ENCODE assay signal across 9 mouse cellular contexts in the genomic region with DNA sequence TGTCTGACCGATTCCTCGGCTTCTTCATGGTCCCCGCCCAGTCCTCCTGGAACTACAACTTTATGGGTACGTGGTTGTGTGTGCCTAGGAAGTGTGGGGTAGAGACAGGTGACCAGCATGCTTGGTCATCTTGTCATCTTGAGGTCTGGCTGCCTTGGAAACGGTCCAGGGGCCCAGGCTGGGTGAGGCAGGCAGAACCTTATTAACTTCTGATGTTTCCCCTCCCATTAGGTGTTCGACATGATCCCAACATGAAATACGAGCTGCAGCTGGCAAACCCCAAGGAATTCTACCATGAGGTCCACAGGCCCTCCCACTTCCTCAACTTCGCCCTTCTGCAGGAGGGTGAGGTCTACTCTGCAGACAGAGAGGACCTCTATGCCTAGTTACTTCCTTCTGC. TPM values are rescaled to one million over a fixed set of nuclear protein-coding genes. Genes with fewer than 3 reads are reported as not detected.
DNase-seq lines count a peak whose midpoint lies in the region; ATAC-seq and TF ChIP-seq lines count a peak whose summit lies in the region.
"Had no signal": no experiment of that assay in that cellular context is flagged by ENCODE, and none has a peak within 500 bp of the region (broad histone marks: within the 10 kb centered on the region; RNA-seq: fewer than 3 reads in every experiment).

No protein-coding gene starts in this region.

- TF ChIP-seq CTCF in liver, postnatal 0 days (IDR thresholded peaks at IDR 0.05; ENCODE audit: low read depth): no peak

- ATAC-seq in kidney, embryonic 14.5 days (ENCODE audit: low FRiP score, low TSS enrichment): no peak
- no peak for ATAC-seq in heart, embryonic 16.5 days (replicated peaks; ENCODE audit: extremely low read depth, insufficient read depth, low FRiP score)
- no peak for ATAC-seq in liver, postnatal 0 days

- no peak overlapping the region for H3K4me3 ChIP-seq in kidney, embryonic 14.5 days (ENCODE audit: low read length)
- no peak overlapping the region for H3K4me3 ChIP-seq in heart, embryonic 16.5 days (ENCODE audit: low read length)
- no peak overlapping the region for H3K4me3 ChIP-seq in liver, postnatal 0 days (ENCODE audit: low read depth, low read length)
- H3K4me3 ChIP-seq: neural tube, embryonic 15.5 days had no signal

- no peaks in the 10 kb centered on the region for H3K9me3 ChIP-seq in kidney, embryonic 14.5 days (ENCODE audit: control insufficient read depth, low read length)
- H3K9me3 ChIP-seq in heart, embryonic 16.5 days (replicated peaks; ENCODE audit: control insufficient read depth, low read length): no peaks in the 10 kb centered on the region
- H3K9me3 ChIP-seq in liver, postnatal 0 days (ENCODE audit: low read length): no peaks in the 10 kb centered on the region
- H3K9me3 ChIP-seq: neural tube, embryonic 15.5 days had no signal

- no peak overlapping the region for H3K9ac ChIP-seq in kidney, embryonic 14.5 days (ENCODE audit: low read depth, low read length)
- H3K9ac ChIP-seq in heart, embryonic 16.5 days (ENCODE audit: low read length): peak overlapping the region; percentile 84; the same call in 1 of the 2 replicates
- no peak overlapping the region for H3K9ac ChIP-seq in liver, postnatal 0 days (replicated peaks)
- H3K9ac ChIP-seq: neural tube, embryonic 15.5 days had no signal

- H3K27ac ChIP-seq in kidney, embryonic 14.5 days (ENCODE audit: low read depth, low read length): no peak overlapping the region
- peak overlapping the region; percentile 96 for H3K27ac ChIP-seq in heart, embryonic 16.5 days (ENCODE audit: low read length)
- H3K27ac ChIP-seq in liver, postnatal 0 days (ENCODE audit: low read depth): peak overlapping the region; percentile 98

- no peaks in the 10 kb centered on the region for H3K27me3 ChIP-seq in kidney, embryonic 14.5 days (ENCODE audit: control insufficient read depth, insufficient read depth, low read length)
- no peaks in the 10 kb centered on the region for H3K27me3 ChIP-seq in heart, embryonic 16.5 days (ENCODE audit: control insufficient read depth, insufficient read depth, low read length)
- no peaks in the 10 kb centered on the region for H3K27me3 ChIP-seq in liver, postnatal 0 days (ENCODE audit: insufficient read depth, low read length)
- H3K27me3 ChIP-seq: neural tube, embryonic 15.5 days had no signal

- no peak for TF ChIP-seq EP300 in liver, postnatal 0 days (IDR thresholded peaks at IDR 0.05; ENCODE audit: low read depth)

- H3K4me2 ChIP-seq in kidney, embryonic 14.5 days (replicated peaks; ENCODE audit: low read depth, low read length): no peak overlapping the region
- H3K4me2 ChIP-seq in heart, embryonic 16.5 days (ENCODE audit: low read depth, low read length): no peak overlapping the region
- no peak overlapping the region for H3K4me2 ChIP-seq in liver, postnatal 0 days (ENCODE audit: low read depth, low read length)

- WGBS in kidney, embryonic 14.5 days: 51% methylated on average over 8 of the region's 8 CpGs
- WGBS in heart, embryonic 16.5 days: 70% methylated on average over 8 of the region's 8 CpGs
- 67% methylated on average over 8 of the region's 8 CpGs for WGBS in liver, postnatal 0 days (ENCODE audit: insufficient replicate concordance)

- H3K36me3 ChIP-seq in kidney, embryonic 14.5 days (ENCODE audit: control insufficient read depth, insufficient read depth, low read length): peaks cover 56% of the 10 kb centered on the region
- H3K36me3 ChIP-seq in heart, embryonic 16.5 days (ENCODE audit: control insufficient read depth, insufficient read depth): peaks cover 43% of the 10 kb centered on the region
- peaks cover 57% of the 10 kb centered on the region for H3K36me3 ChIP-seq in liver, postnatal 0 days (replicated peaks; ENCODE audit: insufficient read depth, low read length)

- peak; percentile 30 to 57 for DNase-seq in adrenal gland, adult (ENCODE audit: inconsistent age in 2 of 2, low spot score in 1 of 2)
- no peak for DNase-seq in adrenal gland, adult 18-20 months (ENCODE audit: low spot score in 2 of 2)
- peak; percentile 29 for DNase-seq in kidney, adult 18-20 months
- DNase-seq in liver, postnatal 0 days: no peak
- no peak for DNase-seq in urinary bladder, postnatal 25 days (ENCODE audit: low spot score)
- no peak for DNase-seq in layer of hippocampus, postnatal 10 days (ENCODE audit: low spot score in 2 of 2)

- H3K4me1 ChIP-seq in kidney, embryonic 14.5 days (ENCODE audit: control insufficient read depth, insufficient read depth, low read length): peaks cover 20% of the 10 kb centered on the region
- H3K4me1 ChIP-seq in heart, embryonic 16.5 days (ENCODE audit: control insufficient read depth, insufficient read depth, low read length): peaks cover 13% of the 10 kb centered on the region
- peaks cover 24% of the 10 kb centered on the region for H3K4me1 ChIP-seq in liver, postnatal 0 days (ENCODE audit: insufficient read depth)

RNA-seq across cellular contexts. Expression of gene Rilp, which starts 1.0 kb away (rescaled TPM):
- 10 to 100 TPM; 11.5 to 20.8 TPM for total RNA-seq in adrenal gland, adult 18-20 months (2021)
- polyA plus RNA-seq in kidney, embryonic 14.5 days (2014; fragmentation: Nextera tagmentation; extraction: Ambion mirVana): 0.51 and 0.97 TPM in 2 replicates
- 11.0 and 13.3 TPM in 2 replicates for polyA plus RNA-seq in heart, embryonic 16.5 days (2015; fragmentation: Nextera tagmentation; extraction: Ambion mirVana)
- 13.2 and 13.4 TPM in 2 replicates for polyA plus RNA-seq in liver, postnatal 0 days (2015; fragmentation: Nextera tagmentation; extraction: Ambion mirVana)
- 1 to 10 TPM; 3.6 to 4.0 TPM for total RNA-seq in layer of hippocampus, postnatal 10 days (2021)

RNA-seq across cellular contexts. Expression of gene Scarf1, which starts 4.4 kb away (rescaled TPM):
- total RNA-seq in adrenal gland, adult 18-20 months (2021): 1 to 10 TPM; 7.5 TPM
- polyA plus RNA-seq in kidney, embryonic 14.5 days (2014; fragmentation: Nextera tagmentation; extraction: Ambion mirVana): 10.0 TPM in 2 replicates
- polyA plus RNA-seq in heart, embryonic 16.5 days (2015; fragmentation: Nextera tagmentation; extraction: Ambion mirVana): 11.0 and 14.0 TPM in 2 replicates
- 3.1 TPM in 2 replicates for polyA plus RNA-seq in liver, postnatal 0 days (2015; fragmentation: Nextera tagmentation; extraction: Ambion mirVana)
- 1 to 10 TPM; 3.5 to 3.6 TPM for total RNA-seq in layer of hippocampus, postnatal 10 days (2021)

RNA-seq across cellular contexts. Expression of gene Prpf8, which starts 22.3 kb away (rescaled TPM):
- 100 to 1,000 TPM; 118 to 147 TPM for total RNA-seq in adrenal gland, adult 18-20 months (2021)
- 56.4 and 103 TPM in 2 replicates for polyA plus RNA-seq in kidney, embryonic 14.5 days (2014; fragmentation: Nextera tagmentation; extraction: Ambion mirVana)
- 31.4 and 34.1 TPM in 2 replicates for polyA plus RNA-seq in heart, embryonic 16.5 days (2015; fragmentation: Nextera tagmentation; extraction: Ambion mirVana)
- 12.1 and 13.9 TPM in 2 replicates for polyA plus RNA-seq in liver, postnatal 0 days (2015; fragmentation: Nextera tagmentation; extraction: Ambion mirVana)
- 100 to 1,000 TPM; 113 to 123 TPM for total RNA-seq in layer of hippocampus, postnatal 10 days (2021)

RNA-seq across cellular contexts. Expression of gene Slc43a2, which starts 22.6 kb away (rescaled TPM):
- total RNA-seq in adrenal gland, adult 18-20 months (2021): 10 to 100 TPM; 22.8 to 29.1 TPM
- polyA plus RNA-seq in kidney, embryonic 14.5 days (2014; fragmentation: Nextera tagmentation; extraction: Ambion mirVana): 3.5 and 6.0 TPM in 2 replicates
- 3.0 and 4.3 TPM in 2 replicates for polyA plus RNA-seq in heart, embryonic 16.5 days (2015; fragmentation: Nextera tagmentation; extraction: Ambion mirVana)
- polyA plus RNA-seq in liver, postnatal 0 days (2015; fragmentation: Nextera tagmentation; extraction: Ambion mirVana): 5.9 and 7.2 TPM in 2 replicates
- 10 to 100 TPM; 38.3 to 47.5 TPM for total RNA-seq in layer of hippocampus, postnatal 10 days (2021)

RNA-seq across cellular contexts. Expression of gene Tlcd2, which starts 47.4 kb away (rescaled TPM):
- total RNA-seq in adrenal gland, adult 18-20 months (2021): 1 to 10 TPM; 8.1 to 9.1 TPM
- 20.7 and 21.0 TPM in 2 replicates for polyA plus RNA-seq in kidney, embryonic 14.5 days (2014; fragmentation: Nextera tagmentation; extraction: Ambion mirVana)
- polyA plus RNA-seq in heart, embryonic 16.5 days (2015; fragmentation: Nextera tagmentation; extraction: Ambion mirVana): 11.2 and 12.1 TPM in 2 replicates
- polyA plus RNA-seq in liver, postnatal 0 days (2015; fragmentation: Nextera tagmentation; extraction: Ambion mirVana): 34.2 and 35.6 TPM in 2 replicates
- under 1 TPM; 0.31 to 0.73 TPM for total RNA-seq in layer of hippocampus, postnatal 10 days (2021)

Comparison
In these comparisons a context has a peak if more than half of its experiments do, and no peak if none do; other contexts are left out.
1. DNase-seq: peak in adrenal gland, adult (2 of 2) and kidney, adult 18-20 months (single experiment); none in adrenal gland, adult 18-20 months (0 of 2), liver, postnatal 0 days (single experiment), urinary bladder, postnatal 25 days (single experiment) and layer of hippocampus, postnatal 10 days (0 of 2).